Mouse (Mus musculus) midbrain, embryonic 16.5 days (tissue): Measurements from ENCODE around the gene Dpm2. TPM values are rescaled to one million over a fixed set of nuclear protein-coding genes. Genes with fewer than 3 reads are reported as not detected.

ENCODE experiments used
- ATAC-seq: fragments of 200-750 bp; cut with Nextera tagmentation; 2 replicates; pipeline ENCODE4 v1.8.0; 2017; ENCODE audit warnings: moderate TSS enrichment
- H3K27ac ChIP-seq: fragments of 300-500 bp; sonication (generic); 2 replicates; pipeline ENCODE4 v1.5.1; 2014; ENCODE audit warnings: mild to moderate bottlenecking, low read length, mixed read lengths
- H3K27me3 ChIP-seq: fragments of 300-500 bp; sonication (generic); 2 replicates; pipeline ENCODE4 v1.6.1; 2014; ENCODE audit warnings: low read depth, low read length, mixed read lengths; ENCODE audit not compliant: control insufficient read depth, insufficient read depth
- H3K36me3 ChIP-seq: fragments of 300-500 bp; sonication (generic); 2 replicates; pipeline ENCODE4 v1.6.1; 2014; ENCODE audit warnings: mild to moderate bottlenecking, low read length, moderate library complexity, mixed read lengths; ENCODE audit not compliant: control insufficient read depth, insufficient read depth
- H3K4me1 ChIP-seq: fragments of 300-500 bp; sonication (generic); 2 replicates; pipeline ENCODE4 v1.6.1; 2014; ENCODE audit warnings: mild to moderate bottlenecking, low read length, mixed read lengths; ENCODE audit not compliant: control insufficient read depth, insufficient read depth
- H3K4me2 ChIP-seq: fragments of 300-500 bp; sonication (generic); 2 replicates; pipeline ENCODE4 v1.6.1; 2014; ENCODE audit warnings: mild to moderate bottlenecking, low read length, mixed read lengths
- H3K4me3 ChIP-seq: fragments of 300-500 bp; sonication (generic); 2 replicates; pipeline ENCODE4 v1.5.1; 2014; ENCODE audit warnings: low read depth, mild to moderate bottlenecking, low read length, moderate library complexity, mixed read lengths
- H3K9ac ChIP-seq: fragments of 300-500 bp; sonication (generic); 2 replicates; pipeline ENCODE4 v1.6.1; 2014; ENCODE audit warnings: low read depth, low read length, mixed read lengths
- H3K9me3 ChIP-seq: fragments of 300-500 bp; sonication (generic); replicated peaks from 2 replicates; pipeline ENCODE4 v1.6.1; 2014; ENCODE audit warnings: mild to moderate bottlenecking, low read length, mixed read lengths; ENCODE audit not compliant: control insufficient read depth, poor library complexity, severe bottlenecking
- WGBS: fragments of 180-500 bp; shearing (Covaris S2); extraction: QIAGEN DNeasy Blood & Tissue Kit; methylation state at CpG from one replicate; pipeline ENCODE4 v1.1.7; 2014; 5-methylcytosine and 5-hydroxymethylcytosine counted together
- polyA plus RNA-seq: library from polyadenylated mRNA; unstranded; fragments of >200 nt; fragmentation: Nextera tagmentation; extraction: Ambion mirVana; gene quantifications from 2 replicates; pipeline ENCODE4 v1.2.1, GENCODE M21; 2015

Dpm2 gene
- polyA plus RNA-seq, 1 experiment from 2014 or later = 136 TPM

DNA sequence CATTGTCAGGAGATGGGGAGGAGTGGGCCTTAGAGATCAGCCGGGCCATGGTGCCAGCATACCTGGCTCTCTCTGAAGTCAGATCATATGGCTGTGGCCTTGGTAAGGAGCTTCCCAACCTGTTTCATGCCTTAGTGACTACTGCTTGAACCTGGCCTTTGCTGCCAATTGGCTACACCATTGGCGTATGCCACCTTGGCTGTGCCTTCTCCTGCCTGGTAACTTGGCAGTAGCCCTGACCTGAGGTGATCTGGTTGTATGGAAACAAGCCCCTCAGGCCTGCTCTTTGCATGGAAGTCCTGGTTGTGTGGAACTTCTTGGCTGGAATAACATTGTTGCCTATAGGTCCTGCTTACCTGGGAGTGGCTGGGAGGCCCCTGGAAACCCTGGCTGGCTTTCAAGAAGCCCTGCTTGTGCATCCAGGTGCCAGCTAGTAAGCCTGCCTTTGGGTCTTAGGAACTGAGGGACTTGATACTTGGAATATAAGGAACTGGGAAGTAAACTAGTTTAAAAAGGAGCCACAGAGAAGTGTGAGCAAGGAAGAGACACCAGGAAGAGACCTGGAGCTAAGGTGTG is 29.2 kb upstream of the Dpm2 start:
- WGBS = 91% methylated on average over 2 of the region's 2 CpGs
- Histone ChIP-seq H3K4me2 (no peak overlapping the region), H3K36me3 (no peaks in the 10 kb centered on the region), H3K27me3 (no peaks in the 10 kb centered on the region), H3K4me3 (no peak overlapping the region), H3K9me3 (no peaks in the 10 kb centered on the region), H3K4me1 (peaks cover 32% of the 10 kb centered on the region), H3K27ac (no peak overlapping the region), H3K9ac (no peak overlapping the region)
- no peak for ATAC-seq

DNA sequence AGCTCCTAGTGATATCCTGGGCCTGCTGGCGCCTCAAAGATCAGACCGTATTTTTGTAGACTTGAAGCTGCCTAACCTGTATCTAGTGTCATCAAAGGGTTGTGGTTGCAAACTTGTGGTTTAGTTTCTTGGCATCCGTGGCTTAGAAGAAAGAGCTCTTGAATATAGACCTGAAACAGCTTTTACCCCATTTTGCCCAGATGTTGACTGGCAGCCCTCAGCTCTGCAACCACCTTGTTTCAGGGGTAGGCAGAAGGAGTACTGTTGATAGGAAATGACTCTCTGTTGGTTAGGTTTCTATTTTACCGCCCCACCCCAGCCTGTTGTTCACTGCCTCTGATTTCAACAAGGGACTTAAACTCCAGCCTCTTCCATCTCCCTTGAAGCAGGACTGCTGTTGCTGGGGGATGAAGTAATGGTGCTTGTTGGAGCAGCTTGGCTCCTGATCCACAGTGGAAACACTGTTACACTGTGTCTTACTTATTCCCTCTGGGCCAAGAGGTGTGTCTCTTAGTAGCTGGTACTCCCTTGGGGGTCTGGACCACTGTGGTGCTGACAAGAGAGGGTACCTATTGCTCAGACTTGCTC is 28.6 kb upstream of the Dpm2 start:
- no peak overlapping the region for H3K27ac ChIP-seq
- H3K27me3 ChIP-seq = no peaks in the 10 kb centered on the region
- no peak overlapping the region for H3K9ac ChIP-seq
- no peak overlapping the region for H3K4me2 ChIP-seq
- ATAC-seq = no peak
- H3K4me1 ChIP-seq = peaks cover 26% of the 10 kb centered on the region
- H3K9me3 ChIP-seq = no peaks in the 10 kb centered on the region
- no peaks in the 10 kb centered on the region for H3K36me3 ChIP-seq
- H3K4me3 ChIP-seq = no peak overlapping the region
- 92% methylated on average over 4 of the region's 4 CpGs for WGBS

DNA sequence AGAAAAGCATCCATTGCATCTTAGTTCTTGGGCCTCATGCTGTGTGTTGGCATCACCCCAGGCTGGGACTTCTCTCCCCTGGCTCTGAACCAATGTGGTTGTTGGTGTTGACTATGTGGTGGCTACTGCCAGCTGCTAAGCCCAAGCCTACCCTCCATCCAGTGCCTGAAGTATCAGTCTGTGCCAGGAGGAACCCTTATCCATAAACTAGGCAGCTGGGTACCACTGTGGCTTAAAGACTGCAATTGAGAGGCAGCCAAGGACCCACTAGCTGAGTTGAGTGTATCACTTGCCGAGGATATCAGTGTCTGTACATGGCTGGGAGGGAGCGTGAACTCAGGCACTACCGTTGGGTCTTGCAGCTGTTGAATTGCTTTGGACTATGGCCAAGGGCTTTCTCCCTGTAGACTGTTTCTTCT is 27.6 kb upstream of the Dpm2 start:
- no peaks in the 10 kb centered on the region for H3K27me3 ChIP-seq
- no peak overlapping the region for H3K4me3 ChIP-seq
- 85% methylated on average over 3 of the region's 3 CpGs for WGBS
- H3K27ac ChIP-seq = no peak overlapping the region
- H3K9ac ChIP-seq = no peak overlapping the region
- H3K9me3 ChIP-seq = no peaks in the 10 kb centered on the region
- no peak for ATAC-seq
- H3K36me3 ChIP-seq = no peaks in the 10 kb centered on the region
- H3K4me2 ChIP-seq = no peak overlapping the region
- peaks cover 16% of the 10 kb centered on the region for H3K4me1 ChIP-seq

DNA sequence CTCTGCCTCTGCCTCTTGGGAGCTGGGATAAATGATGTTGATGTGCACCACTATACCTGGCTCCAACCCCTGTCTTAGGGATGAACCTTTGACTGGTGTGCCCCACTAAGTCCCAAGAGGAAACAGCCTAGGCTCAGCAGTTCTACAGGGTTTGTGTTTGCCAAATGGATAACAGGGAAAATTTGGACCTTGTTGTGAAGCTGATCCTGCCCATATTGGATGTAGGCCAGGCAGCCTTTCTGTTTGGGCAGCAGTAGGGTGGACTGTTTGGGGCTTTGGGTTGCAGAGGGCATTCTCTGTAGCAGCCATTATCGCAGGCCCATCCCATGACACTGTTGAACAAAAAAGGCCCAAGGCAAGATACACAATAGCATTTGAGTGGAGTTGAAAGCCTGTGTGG is 23.7 kb upstream of the Dpm2 start:
- Histone ChIP-seq H3K9ac (no peak overlapping the region), H3K36me3 (no peaks in the 10 kb centered on the region), H3K27me3 (no peaks in the 10 kb centered on the region), H3K4me1 (peaks cover 4% of the 10 kb centered on the region; the same call in 1 of the 2 replicates), H3K27ac (no peak overlapping the region), H3K4me3 (no peak overlapping the region), H3K4me2 (no peak overlapping the region), H3K9me3 (no peaks in the 10 kb centered on the region)
- 60% methylated on average over 1 of the region's 1 CpGs for WGBS
- ATAC-seq = no peak

DNA sequence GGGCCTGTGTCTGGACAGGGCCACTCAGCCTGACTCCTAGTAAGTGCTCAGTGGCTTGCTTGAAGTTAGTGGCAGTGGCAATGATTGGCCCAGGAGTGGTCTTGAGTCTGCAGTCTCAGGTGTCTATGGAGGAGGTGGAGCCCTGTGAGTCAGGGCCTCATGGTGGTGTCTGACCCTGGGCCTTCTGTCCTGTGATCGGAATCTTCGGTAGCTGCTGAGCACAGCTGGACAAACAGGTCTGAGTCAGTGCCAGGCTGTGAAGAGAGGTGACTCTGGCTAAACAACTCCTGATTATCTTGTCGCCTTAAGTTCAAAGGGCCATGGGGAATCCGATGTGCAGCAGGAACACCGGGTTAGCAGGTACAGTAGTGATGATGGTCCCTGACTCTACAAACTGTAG is 23.3 kb upstream of the Dpm2 start:
- no peak overlapping the region for H3K9ac ChIP-seq
- no peaks in the 10 kb centered on the region for H3K36me3 ChIP-seq
- H3K27ac ChIP-seq = no peak overlapping the region
- ATAC-seq = no peak
- H3K4me1 ChIP-seq = peaks cover 4% of the 10 kb centered on the region; the same call in 1 of the 2 replicates
- WGBS = 94% methylated on average over 5 of the region's 5 CpGs
- no peaks in the 10 kb centered on the region for H3K27me3 ChIP-seq
- no peak overlapping the region for H3K4me2 ChIP-seq
- no peaks in the 10 kb centered on the region for H3K9me3 ChIP-seq
- H3K4me3 ChIP-seq = no peak overlapping the region

DNA sequence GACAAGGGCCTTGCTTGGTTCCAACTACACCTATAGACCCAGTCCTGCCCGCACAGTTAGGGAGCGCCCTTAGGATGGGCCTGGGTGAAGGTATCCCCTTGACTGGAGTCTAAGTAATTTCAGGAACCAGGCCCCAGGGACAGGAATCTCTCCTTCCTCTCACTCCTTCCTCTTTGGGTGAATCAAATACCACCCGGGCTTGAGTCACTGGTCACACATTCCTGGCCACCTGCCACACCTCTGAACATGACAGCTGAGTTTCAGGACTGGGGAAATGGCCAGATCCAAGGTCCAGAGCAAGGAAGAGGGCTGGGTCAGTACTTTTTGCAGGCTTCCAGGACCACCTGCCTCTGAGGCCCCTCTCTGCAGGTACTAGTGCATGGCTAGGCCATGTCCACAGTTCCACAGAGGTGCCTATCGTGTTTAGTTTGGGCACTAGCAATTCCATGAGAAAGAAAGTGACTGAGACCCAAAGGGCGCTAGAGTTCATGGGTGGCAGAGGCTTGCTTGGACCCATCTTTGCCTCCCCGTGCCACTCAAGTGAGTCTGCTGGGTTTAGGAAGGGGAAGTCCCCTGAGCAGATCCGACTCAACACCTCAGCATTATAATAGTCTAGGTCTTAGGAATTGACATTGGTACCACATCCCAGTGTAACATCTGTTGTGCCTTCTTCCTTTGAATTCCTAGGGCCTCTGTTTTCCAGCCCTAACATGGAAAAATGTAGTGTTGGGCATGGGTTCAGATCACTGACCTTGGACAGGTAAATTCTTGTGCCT is 22.5 kb upstream of the Dpm2 start:
- no peaks in the 10 kb centered on the region; the same call in 1 of the 2 replicates for H3K4me1 ChIP-seq
- H3K27ac ChIP-seq = no peak overlapping the region
- H3K9me3 ChIP-seq = no peaks in the 10 kb centered on the region
- H3K36me3 ChIP-seq = no peaks in the 10 kb centered on the region
- no peak overlapping the region for H3K9ac ChIP-seq
- H3K4me3 ChIP-seq = no peak overlapping the region
- H3K4me2 ChIP-seq = no peak overlapping the region
- ATAC-seq = no peak
- WGBS = 91% methylated on average over 7 of the region's 7 CpGs
- no peaks in the 10 kb centered on the region for H3K27me3 ChIP-seq

DNA sequence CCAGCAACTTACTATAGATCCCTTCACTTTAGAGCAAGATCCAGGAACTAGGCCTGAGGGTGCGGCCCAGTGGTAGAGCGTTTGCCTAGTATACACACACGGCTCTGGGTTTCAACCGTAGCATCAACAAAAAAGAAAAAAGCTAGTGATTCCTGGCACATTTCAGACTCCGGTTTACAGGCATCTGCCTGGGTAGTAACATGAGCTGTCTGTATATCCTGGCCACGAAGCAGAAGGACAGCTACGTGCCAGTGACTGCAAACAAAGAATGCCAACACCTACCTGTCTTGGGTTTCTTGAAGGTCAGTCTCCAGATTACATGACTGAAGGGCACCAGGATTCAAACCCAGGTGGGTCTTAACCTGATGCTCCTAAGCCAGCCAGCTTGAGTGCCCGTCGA is 21.5 kb upstream of the Dpm2 start:
- no peak overlapping the region for H3K9ac ChIP-seq
- H3K27me3 ChIP-seq = no peaks in the 10 kb centered on the region
- no peak overlapping the region for H3K27ac ChIP-seq
- H3K4me1 ChIP-seq = no peaks in the 10 kb centered on the region
- WGBS = 91% methylated on average over 9 of the region's 9 CpGs
- H3K4me3 ChIP-seq = no peak overlapping the region
- ATAC-seq = no peak
- H3K4me2 ChIP-seq = no peak overlapping the region
- no peaks in the 10 kb centered on the region for H3K9me3 ChIP-seq
- no peaks in the 10 kb centered on the region for H3K36me3 ChIP-seq

DNA sequence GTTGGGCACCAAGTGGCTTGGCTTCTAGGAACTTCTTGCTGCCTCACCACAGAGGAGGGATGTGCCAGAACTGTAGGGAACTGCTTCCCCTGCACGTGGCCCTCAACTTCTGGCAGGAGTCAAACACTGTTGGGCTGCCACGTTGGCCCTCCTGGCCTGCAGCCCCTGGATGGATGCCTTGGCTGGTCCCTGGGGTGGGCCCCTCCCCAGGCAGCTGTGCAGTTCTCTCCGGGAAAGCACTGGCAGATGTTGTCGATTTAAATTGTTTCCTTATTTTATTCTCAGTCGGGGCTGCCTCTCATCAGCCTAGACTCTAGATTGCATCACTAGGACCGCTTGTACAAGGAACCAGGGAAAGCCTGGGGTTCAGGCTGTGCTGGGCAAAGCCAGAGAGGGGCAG is 20.9 kb upstream of the Dpm2 start:
- Histone ChIP-seq H3K36me3 (no peaks in the 10 kb centered on the region), H3K27me3 (no peaks in the 10 kb centered on the region), H3K9ac (no peak overlapping the region), H3K27ac (no peak overlapping the region), H3K4me2 (no peak overlapping the region), H3K9me3 (no peaks in the 10 kb centered on the region), H3K4me3 (no peak overlapping the region), H3K4me1 (no peaks in the 10 kb centered on the region)
- ATAC-seq = no peak
- whole genome bisulfite sequencing = 71% methylated on average over 6 of the region's 6 CpGs

DNA sequence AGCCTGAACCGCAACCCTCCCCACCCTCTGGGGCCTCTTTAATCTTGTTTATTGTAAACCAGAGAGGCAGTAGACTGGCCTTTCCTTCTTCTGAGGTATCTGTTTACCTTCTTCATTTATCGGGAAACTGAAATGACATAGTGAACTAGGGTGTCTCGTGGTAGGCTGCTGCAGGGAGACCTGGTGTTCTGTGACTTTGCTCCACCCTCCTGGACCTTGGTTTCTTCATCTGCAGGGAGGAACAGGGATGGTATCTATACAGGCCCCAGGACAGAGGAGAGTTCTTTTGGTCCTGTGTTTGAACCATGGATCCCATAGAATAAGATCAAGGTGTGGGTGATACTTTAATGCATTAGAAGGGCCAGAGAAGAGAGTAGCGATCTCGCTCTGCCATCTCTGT is 19.4 kb upstream of the Dpm2 start:
- Histone ChIP-seq H3K27me3 (no peaks in the 10 kb centered on the region), H3K36me3 (no peaks in the 10 kb centered on the region), H3K4me2 (no peak overlapping the region), H3K27ac (no peak overlapping the region), H3K9ac (no peak overlapping the region), H3K4me3 (no peak overlapping the region), H3K4me1 (no peaks in the 10 kb centered on the region), H3K9me3 (no peaks in the 10 kb centered on the region)
- no peak for ATAC-seq
- WGBS = 91% methylated on average over 5 of the region's 5 CpGs
